Mouse (Mus musculus): Measurements from ENCODE around the gene Tmco1. TPM values are rescaled to one million over a fixed set of nuclear protein-coding genes. Genes with fewer than 3 reads are reported as not detected.

Tmco1 gene
- polyA plus RNA-seq, 1 experiment from 2014 or later, result 134 TPM

GRCm38 (mm10) chr1:167362819-167363218 lies 54.6 kb downstream of the Tmco1 start:
- Histone ChIP-seq H3K9me3 (replicated peaks; ENCODE audit: low read length) (no peaks in the 10 kb centered on the region), H3K27ac (no peak overlapping the region), H3K36me3 (ENCODE audit: insufficient read depth, low read length) (peaks cover 10% of the 10 kb centered on the region; the same call in 1 of the 2 replicates), H3K4me2 (ENCODE audit: low read length) (no peak overlapping the region), H3K9ac (ENCODE audit: low read depth, low read length) (no peak overlapping the region), H3K4me3 (replicated peaks; ENCODE audit: low read depth, low read length) (no peak overlapping the region), H3K27me3 (ENCODE audit: insufficient read depth, low read length) (no peaks in the 10 kb centered on the region), H3K4me1 (replicated peaks; ENCODE audit: insufficient read depth, low read length) (no peaks in the 10 kb centered on the region)
- no peak for TF ChIP-seq CTCF (IDR thresholded peaks at IDR 0.05; ENCODE audit: low read depth)
- ATAC-seq (replicated peaks; ENCODE audit: low FRiP score, low read depth) (peak; percentile 31; the same call in 1 of the 2 replicates), DNase-seq (ENCODE audit: low spot score) (no peak)
- WGBS, result 81% methylated on average over 4 of the region's 4 CpGs

- whole genome bisulfite sequencing, result 69% methylated on average over 5 of the region's 5 CpGs
- no peak overlapping the region for H3K4me2 ChIP-seq (ENCODE audit: low read length)
- no peaks in the 10 kb centered on the region for H3K9me3 ChIP-seq (replicated peaks; ENCODE audit: low read length)
- DNase-seq (ENCODE audit: low spot score) (no peak), ATAC-seq (replicated peaks; ENCODE audit: low FRiP score, low read depth) (no peak)
- H3K9ac ChIP-seq (ENCODE audit: low read depth, low read length), result no peak overlapping the region
- no peak for TF ChIP-seq CTCF (IDR thresholded peaks at IDR 0.05; ENCODE audit: low read depth)
- H3K27ac ChIP-seq, result no peak overlapping the region
- H3K4me3 ChIP-seq (replicated peaks; ENCODE audit: low read depth, low read length), result no peak overlapping the region
- H3K36me3 ChIP-seq (ENCODE audit: insufficient read depth, low read length), result peaks cover 10% of the 10 kb centered on the region; the same call in 1 of the 2 replicates
- H3K27me3 ChIP-seq (ENCODE audit: insufficient read depth, low read length), result no peaks in the 10 kb centered on the region
- H3K4me1 ChIP-seq (replicated peaks; ENCODE audit: insufficient read depth, low read length), result no peaks in the 10 kb centered on the region
Measured at GRCm38 (mm10) chr1:167363322-167363721, 55.1 kb downstream of the Tmco1 start.

DNA sequence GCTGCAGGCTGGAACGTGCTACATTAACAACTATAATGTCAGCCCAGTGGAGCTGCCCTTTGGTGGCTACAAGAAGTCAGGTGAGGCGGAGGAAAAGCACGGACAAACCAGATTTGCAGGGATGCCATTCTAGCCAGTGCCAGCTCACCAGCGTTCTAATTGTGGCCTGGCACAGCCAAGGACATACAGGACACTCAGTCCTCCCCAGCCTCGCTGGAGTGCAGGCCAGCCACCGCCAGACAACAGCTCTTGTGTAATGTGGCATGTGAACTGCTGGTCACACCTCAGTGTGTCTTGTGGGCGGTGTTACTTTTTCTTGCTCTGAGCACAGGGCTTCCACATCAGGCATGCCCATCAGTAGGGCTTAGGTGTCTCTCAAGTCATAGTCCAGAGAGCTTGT lies 57.6 kb downstream of the Tmco1 start:
- Histone ChIP-seq H3K27me3 (ENCODE audit: insufficient read depth, low read length) (no peaks in the 10 kb centered on the region), H3K4me2 (ENCODE audit: low read length) (no peak overlapping the region), H3K9ac (ENCODE audit: low read depth, low read length) (no peak overlapping the region), H3K9me3 (replicated peaks; ENCODE audit: low read length) (no peaks in the 10 kb centered on the region), H3K4me1 (replicated peaks; ENCODE audit: insufficient read depth, low read length) (no peaks in the 10 kb centered on the region), H3K36me3 (ENCODE audit: insufficient read depth, low read length) (peaks cover 10% of the 10 kb centered on the region; the same call in 1 of the 2 replicates), H3K27ac (no peak overlapping the region; the same call in 1 of the 2 replicates), H3K4me3 (replicated peaks; ENCODE audit: low read depth, low read length) (no peak overlapping the region)
- ATAC-seq (replicated peaks; ENCODE audit: low FRiP score, low read depth), result peak; percentile 76
- 75% methylated on average over 7 of the region's 7 CpGs for WGBS
- DNase-seq (ENCODE audit: low spot score), result no peak
- TF ChIP-seq CTCF (IDR thresholded peaks at IDR 0.05; ENCODE audit: low read depth), result no peak

- Histone ChIP-seq H3K27ac (no peak overlapping the region), H3K9ac (ENCODE audit: low read depth, low read length) (no peak overlapping the region), H3K27me3 (ENCODE audit: insufficient read depth, low read length) (no peaks in the 10 kb centered on the region), H3K4me1 (replicated peaks; ENCODE audit: insufficient read depth, low read length) (no peaks in the 10 kb centered on the region), H3K4me2 (ENCODE audit: low read length) (no peak overlapping the region), H3K36me3 (ENCODE audit: insufficient read depth, low read length) (peaks cover 9% of the 10 kb centered on the region; the same call in 1 of the 2 replicates), H3K4me3 (replicated peaks; ENCODE audit: low read depth, low read length) (no peak overlapping the region), H3K9me3 (replicated peaks; ENCODE audit: low read length) (no peaks in the 10 kb centered on the region)
- no peak for TF ChIP-seq CTCF (IDR thresholded peaks at IDR 0.05; ENCODE audit: low read depth)
- DNase-seq (ENCODE audit: low spot score) (no peak), ATAC-seq (replicated peaks; ENCODE audit: low FRiP score, low read depth) (no peak; the same call in 1 of the 2 replicates)
- 86% methylated on average over 6 of the region's 6 CpGs for WGBS
Measured at GRCm38 (mm10) chr1:167366621-167367020, 58.4 kb downstream of the Tmco1 start.

GRCm38 (mm10) chr1:167368018-167368417 lies 59.8 kb downstream of the Tmco1 start:
- H3K27ac ChIP-seq, result no peak overlapping the region

GRCm38 (mm10) chr1:167368513-167368912 lies 60.3 kb downstream of the Tmco1 start:
- no peak for DNase-seq (ENCODE audit: low spot score)
- H3K27ac ChIP-seq, result no peak overlapping the region
- no peaks in the 10 kb centered on the region for H3K27me3 ChIP-seq (ENCODE audit: insufficient read depth, low read length)
- no peaks in the 10 kb centered on the region for H3K9me3 ChIP-seq (replicated peaks; ENCODE audit: low read length)
- ATAC-seq (replicated peaks; ENCODE audit: low FRiP score, low read depth), result no peak
- no peak overlapping the region for H3K9ac ChIP-seq (ENCODE audit: low read depth, low read length)
- no peak for TF ChIP-seq CTCF (IDR thresholded peaks at IDR 0.05; ENCODE audit: low read depth)
- H3K4me3 ChIP-seq (replicated peaks; ENCODE audit: low read depth, low read length), result no peak overlapping the region
- no peaks in the 10 kb centered on the region for H3K4me1 ChIP-seq (replicated peaks; ENCODE audit: insufficient read depth, low read length)
- no peak overlapping the region for H3K4me2 ChIP-seq (ENCODE audit: low read length)
- peaks cover 7% of the 10 kb centered on the region; the same call in 1 of the 2 replicates for H3K36me3 ChIP-seq (ENCODE audit: insufficient read depth, low read length)
- 74% methylated on average over 7 of the region's 7 CpGs for WGBS

More at GRCm38 (mm10) chr1:167368018-167368417, 59.8 kb downstream of the Tmco1 start:
- WGBS, result 93% methylated on average over 4 of the region's 4 CpGs
- ATAC-seq (replicated peaks; ENCODE audit: low FRiP score, low read depth) (no peak), DNase-seq (ENCODE audit: low spot score) (no peak)
- H3K4me3 ChIP-seq (replicated peaks; ENCODE audit: low read depth, low read length), result no peak overlapping the region
- H3K27me3 ChIP-seq (ENCODE audit: insufficient read depth, low read length), result no peaks in the 10 kb centered on the region
- H3K9ac ChIP-seq (ENCODE audit: low read depth, low read length), result no peak overlapping the region
- no peaks in the 10 kb centered on the region for H3K9me3 ChIP-seq (replicated peaks; ENCODE audit: low read length)
- H3K4me1 ChIP-seq (replicated peaks; ENCODE audit: insufficient read depth, low read length), result no peaks in the 10 kb centered on the region
- TF ChIP-seq CTCF (IDR thresholded peaks at IDR 0.05; ENCODE audit: low read depth), result no peak
- H3K36me3 ChIP-seq (ENCODE audit: insufficient read depth, low read length), result peaks cover 7% of the 10 kb centered on the region; the same call in 1 of the 2 replicates
- H3K4me2 ChIP-seq (ENCODE audit: low read length), result no peak overlapping the region

- no peak overlapping the region for H3K27ac ChIP-seq
- H3K9ac ChIP-seq (ENCODE audit: low read depth, low read length), result no peak overlapping the region
- H3K36me3 ChIP-seq (ENCODE audit: insufficient read depth, low read length), result peaks cover 7% of the 10 kb centered on the region; the same call in 1 of the 2 replicates
- no peak overlapping the region for H3K4me2 ChIP-seq (ENCODE audit: low read length)
- ATAC-seq (replicated peaks; ENCODE audit: low FRiP score, low read depth) (peak; percentile 29; the same call in 1 of the 2 replicates), DNase-seq (ENCODE audit: low spot score) (peak; percentile 94)
- H3K4me3 ChIP-seq (replicated peaks; ENCODE audit: low read depth, low read length), result no peak overlapping the region
- 11% methylated on average over 7 of the region's 7 CpGs for WGBS
- peak; percentile 99 for TF ChIP-seq CTCF (IDR thresholded peaks at IDR 0.05; ENCODE audit: low read depth)
- peaks cover 8% of the 10 kb centered on the region for H3K4me1 ChIP-seq (replicated peaks; ENCODE audit: insufficient read depth, low read length)
- no peaks in the 10 kb centered on the region for H3K9me3 ChIP-seq (replicated peaks; ENCODE audit: low read length)
- no peaks in the 10 kb centered on the region for H3K27me3 ChIP-seq (ENCODE audit: insufficient read depth, low read length)
Measured at GRCm38 (mm10) chr1:167369905-167370304, 61.7 kb downstream of the Tmco1 start.
